Mouse (Mus musculus): ENCODE data around the gene Gm3839. TPM values are rescaled to one million over a fixed set of nuclear protein-coding genes. Genes with fewer than 3 reads are reported as not detected.

Gene Gm3839
- total and polyA plus RNA-seq, 3 experiments = 0.67 to 1.4 (median 0.82) TPM

DNA sequence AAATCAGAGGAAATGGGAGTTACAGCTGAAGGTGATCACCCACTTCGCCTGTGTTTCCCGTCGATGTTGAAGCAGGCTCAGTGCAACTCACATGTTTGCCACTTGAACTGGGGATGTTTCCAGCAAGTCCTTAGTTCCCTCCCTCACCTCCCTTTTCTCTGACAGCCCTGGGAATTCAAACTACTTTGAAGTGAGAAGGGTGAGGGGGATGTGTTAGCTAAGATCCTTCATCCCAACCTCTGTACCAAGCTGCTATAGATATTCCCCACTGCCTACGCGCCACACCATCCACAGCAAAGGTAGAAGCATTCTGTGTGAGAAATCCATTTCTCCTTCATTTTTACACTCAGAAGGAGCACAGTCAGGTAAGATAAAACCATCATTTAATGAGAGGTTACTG, 18.7 kb upstream of the Gm3839 start:
- no peak for DNase-seq (ENCODE audit: extremely low read depth)
- in situ Hi-C loops (cut with MboI; ENCODE audit: low pct_ligation_motif_present, low pct_unique_long_range_greater_than_20kb, low sequenced_read_pairs) (no loop called here), dilution Hi-C loops (cut with MboI; ENCODE audit: extremely low pct_ligation_motif_present, extremely low pct_unique_long_range_greater_than_20kb, low sequenced_read_pairs) (no loop called here)
- Histone ChIP-seq H3K27me3 (replicated peaks) (no peaks in the 10 kb centered on the region), H3K4me2 (ENCODE audit: insufficient read depth, low read depth, poor library complexity, severe bottlenecking) (no peak overlapping the region), H3K9me3 (replicated peaks; ENCODE audit: low read length) (peaks cover 2% of the 10 kb centered on the region), H3K79me2 (replicated peaks; ENCODE audit: control insufficient read depth, extremely low read depth, insufficient read depth, poor library complexity, severe bottlenecking) (no peaks in the 10 kb centered on the region), H3K4me3 (replicated peaks in 1 of 3; ENCODE audit: low read depth in 2 of 3, low read length in 2 of 3, poor library complexity in 1 of 3) (no peak overlapping the region), H3K36me3 (replicated peaks in 1 of 2; ENCODE audit: control insufficient read depth in 1 of 2, insufficient read depth in 1 of 2, low read length in 1 of 2) (no peaks in the 10 kb centered on the region), H3K4me1 (ENCODE audit: control insufficient read depth in 1 of 2, insufficient read depth in 2 of 2) (no peaks in the 10 kb centered on the region), H3K27ac (ENCODE audit: insufficient read depth, low read depth) (no peak overlapping the region), H3K9ac (ENCODE audit: insufficient read depth, low read depth) (no peak overlapping the region)
- TF ChIP-seq ELF1 (IDR thresholded peaks at IDR 0.05; ENCODE audit: low read depth, low read length) (no peak), RAD21 (IDR thresholded peaks at IDR 0.05; ENCODE audit: low read depth, low read length) (no peak), NRF1 (IDR thresholded peaks at IDR 0.05; ENCODE audit: low read depth, low read length) (no peak), ZMIZ1 (IDR thresholded peaks at IDR 0.05; ENCODE audit: low read depth, low read length) (no peak), NELFE (IDR thresholded peaks at IDR 0.05; ENCODE audit: low read depth, low read length) (no peak), MAFK (IDR thresholded peaks at IDR 0.05; ENCODE audit: insufficient replicate concordance, low read length) (no peak), IRF4 (IDR thresholded peaks at IDR 0.05; ENCODE audit: low read depth, low read length) (no peak), ZC3H11A (IDR thresholded peaks at IDR 0.05; ENCODE audit: low read depth, low read length) (no peak), MAX (IDR thresholded peaks at IDR 0.05; ENCODE audit: low read length) (no peak)

DNA sequence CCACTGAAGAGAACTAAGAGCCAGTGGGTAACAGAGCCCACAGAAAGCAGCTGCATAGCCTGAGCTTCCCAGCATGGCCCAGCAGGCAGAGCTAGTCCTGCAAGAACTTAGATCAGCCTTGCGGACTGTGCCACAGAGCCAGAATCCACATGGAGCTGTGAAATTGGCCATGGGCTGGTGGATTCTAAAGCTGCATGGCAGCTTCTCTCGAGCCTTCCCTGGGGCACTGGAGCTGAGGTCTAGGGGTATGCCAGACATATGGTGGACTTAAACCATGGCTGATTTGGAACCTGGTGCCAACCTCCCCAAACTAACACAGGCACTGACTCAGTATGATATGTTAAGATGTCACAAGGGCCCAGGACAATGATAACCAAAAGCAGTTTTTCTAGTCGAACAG, 10.4 kb downstream of the Gm3839 start:
- in situ Hi-C loops (cut with MboI; ENCODE audit: low pct_ligation_motif_present, low pct_unique_long_range_greater_than_20kb, low sequenced_read_pairs) (no loop called here), dilution Hi-C loops (cut with MboI; ENCODE audit: extremely low pct_ligation_motif_present, extremely low pct_unique_long_range_greater_than_20kb, low sequenced_read_pairs) (no loop called here)
- H3K27ac ChIP-seq (ENCODE audit: insufficient read depth, low read depth) = no peak overlapping the region
- H3K4me1 ChIP-seq (ENCODE audit: control insufficient read depth in 1 of 2, insufficient read depth in 2 of 2) = no peaks in the 10 kb centered on the region
- no peak for DNase-seq (ENCODE audit: extremely low read depth)
- H3K27me3 ChIP-seq (replicated peaks) = no peaks in the 10 kb centered on the region
- TF ChIP-seq BHLHE40 (IDR thresholded peaks at IDR 0.05; ENCODE audit: low read depth, low read length) (no peak), TCF12 (IDR thresholded peaks at IDR 0.05; ENCODE audit: low read depth, low read length) (no peak), ZNF384 (IDR thresholded peaks at IDR 0.05; ENCODE audit: low read depth, low read length) (no peak), USF1 (IDR thresholded peaks at IDR 0.05; ENCODE audit: low read depth, low read length) (no peak), ZC3H11A (IDR thresholded peaks at IDR 0.05; ENCODE audit: low read depth, low read length) (no peak), TBP (conservative IDR thresholded peaks at IDR 0.05; ENCODE audit: low read depth, low read length) (no peak), ELF1 (IDR thresholded peaks at IDR 0.05; ENCODE audit: low read depth, low read length) (no peak), E2F4 (IDR thresholded peaks at IDR 0.05; ENCODE audit: insufficient replicate concordance, low read depth, low read length) (no peak), RAD21 (IDR thresholded peaks at IDR 0.05; ENCODE audit: low read depth, low read length) (no peak)
- H3K4me2 ChIP-seq (ENCODE audit: insufficient read depth, low read depth, poor library complexity, severe bottlenecking) = no peak overlapping the region
- H3K79me2 ChIP-seq (replicated peaks; ENCODE audit: control insufficient read depth, extremely low read depth, insufficient read depth, poor library complexity, severe bottlenecking) = no peaks in the 10 kb centered on the region
- no peak overlapping the region for H3K4me3 ChIP-seq (replicated peaks in 1 of 3; ENCODE audit: low read depth in 2 of 3, low read length in 2 of 3, poor library complexity in 1 of 3)
- H3K9me3 ChIP-seq (replicated peaks; ENCODE audit: low read length) = no peaks in the 10 kb centered on the region
- H3K9ac ChIP-seq (ENCODE audit: insufficient read depth, low read depth) = no peak overlapping the region
- H3K36me3 ChIP-seq (replicated peaks in 1 of 2; ENCODE audit: control insufficient read depth in 1 of 2, insufficient read depth in 1 of 2, low read length in 1 of 2) = no peaks in the 10 kb centered on the region
